Mouse (Mus musculus) pancreas, adult 10 weeks (tissue): ENCODE data around the gene 1700010I14Rik. TPM values are rescaled to one million over a fixed set of nuclear protein-coding genes. Genes with fewer than 3 reads are reported as not detected.

Experiments used
- polyA plus RNA-seq: library from polyadenylated mRNA; stranded (reverse); fragments of 350-450 nt; fragmentation: Illumina TruSeq; extraction: RNeasy Lipid Tissue Mini Kit (QIAGEN cat#74804); gene quantifications from one replicate; pipeline ENCODE4 v1.2.3, GENCODE M21; 2015; ENCODE audit warnings: low read depth, low replicate concordance; ENCODE audit not compliant: insufficient read depth

1700010I14Rik gene
- polyA plus RNA-seq, result not detected

DNA sequence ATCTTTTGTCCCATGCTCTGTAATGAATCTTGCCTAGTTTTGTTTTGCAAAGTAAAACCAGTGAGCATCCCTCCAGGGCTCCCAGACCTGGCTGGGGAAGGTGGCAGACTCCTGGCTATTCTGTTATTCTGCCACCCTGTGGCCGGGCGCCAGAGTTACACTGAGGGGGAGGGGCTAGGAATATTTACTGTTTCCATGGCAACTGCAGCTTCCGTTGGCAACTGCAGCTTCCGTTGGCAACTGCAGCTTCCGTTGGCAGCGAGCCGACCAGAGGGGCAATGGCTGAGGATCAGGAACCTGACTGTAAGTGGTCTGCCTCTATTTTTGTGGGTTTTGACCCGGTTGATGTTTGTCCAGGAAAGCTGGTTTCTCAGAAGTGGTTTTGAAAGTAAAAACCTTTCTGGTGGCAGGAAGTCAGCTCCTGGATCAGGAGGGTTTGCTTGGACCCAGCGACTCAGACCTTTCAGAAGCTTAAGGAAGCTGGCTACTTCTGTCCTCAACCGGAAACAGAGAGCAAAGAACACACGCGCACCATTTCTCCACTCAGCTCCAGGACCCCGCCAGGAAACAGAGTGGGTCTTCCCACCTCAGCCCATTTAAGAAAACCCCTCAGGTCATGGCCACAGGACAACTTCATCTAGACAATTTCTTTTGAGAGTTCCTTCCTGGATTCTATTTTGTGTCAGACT lies at the start of gene 1700010I14Rik:
TSS of gene 1700010I14Rik (plus strand) at position 215 of the 689 bp plus-strand sequence.

